Mouse (Mus musculus) MEL (cell line): ENCODE data around the gene Tbc1d1.

Source experiments
- CTCF ChIP-seq, 3 experiments: IDR thresholded peaks in 2 of 3; conservative IDR thresholded peaks in 1 of 3; 2 replicates each; pipeline ENCODE4 v1.5.1; 2011 to 2012; ENCODE audit warnings: low read length in 3 of 3, low read depth in 2 of 3, mild to moderate bottlenecking in 2 of 3, improper control_type of control experiment in 1 of 3, inconsistent platforms in 1 of 3, mixed read lengths in 1 of 3, moderate library complexity in 1 of 3; ENCODE audit not compliant: control insufficient read depth in 1 of 3, insufficient read depth in 1 of 3, poor library complexity in 1 of 3, severe bottlenecking in 1 of 3
- E2F4 ChIP-seq: IDR thresholded peaks from 2 replicates; pipeline ENCODE4 v1.6.1; 2011; ENCODE audit warnings: low read depth, low read length, improper control_type of control experiment, borderline replicate concordance
- HCFC1 ChIP-seq: IDR thresholded peaks from 2 replicates; pipeline ENCODE4 v1.6.1; 2012; ENCODE audit warnings: low read depth, mild to moderate bottlenecking, inconsistent platforms, low read length, improper control_type of control experiment, moderate library complexity
- MEF2A ChIP-seq: IDR thresholded peaks from 2 replicates; pipeline ENCODE4 v1.6.1; 2014; ENCODE audit warnings: low read depth, mild to moderate bottlenecking, inconsistent platforms, low read length, improper control_type of control experiment; ENCODE audit not compliant: poor library complexity, insufficient replicate concordance, severe bottlenecking; ENCODE audit errors: extremely low read depth
- MXI1 ChIP-seq: IDR thresholded peaks from 2 replicates; pipeline ENCODE4 v1.6.1; 2011; ENCODE audit warnings: mild to moderate bottlenecking, low read depth, low read length, improper control_type of control experiment
- NELFE ChIP-seq: IDR thresholded peaks from 2 replicates; pipeline ENCODE4 v1.6.1; 2011; ENCODE audit warnings: low read depth, low read length, improper control_type of control experiment
- NRF1 ChIP-seq: IDR thresholded peaks from 2 replicates; pipeline ENCODE4 v1.6.1; 2014; ENCODE audit warnings: low read depth, mild to moderate bottlenecking, inconsistent platforms, low read length, improper control_type of control experiment, moderate library complexity; ENCODE audit not compliant: poor library complexity, insufficient read depth, severe bottlenecking
- POLR2A ChIP-seq, 2 experiments: IDR thresholded peaks; 2 replicates each; pipeline ENCODE4 v1.6.1; 2011 to 2012; ENCODE audit warnings: low read length in 2 of 2, mild to moderate bottlenecking in 2 of 2, control low read depth in 1 of 2, improper control_type of control experiment in 1 of 2, low read depth in 1 of 2, moderate library complexity in 1 of 2; ENCODE audit not compliant: control insufficient read depth in 1 of 2, insufficient read depth in 1 of 2, poor library complexity in 1 of 2
- POLR2AphosphoS5 ChIP-seq: IDR thresholded peaks from 2 replicates; pipeline ENCODE4 v1.6.1; 2012; ENCODE audit warnings: low read depth, borderline replicate concordance, mild to moderate bottlenecking, inconsistent platforms, low read length, moderate library complexity, mixed read lengths
- USF1 ChIP-seq: IDR thresholded peaks from 2 replicates; pipeline ENCODE4 v1.6.1; 2014; ENCODE audit warnings: low read depth, mild to moderate bottlenecking, inconsistent platforms, low read length, improper control_type of control experiment, moderate library complexity
- USF2 ChIP-seq, 2 experiments: IDR thresholded peaks; 2 replicates each; pipeline ENCODE4 v1.6.1; 2011 to 2012; ENCODE audit warnings: improper control_type of control experiment in 2 of 2, low read length in 2 of 2, borderline replicate concordance in 1 of 2, inconsistent platforms in 1 of 2, low read depth in 1 of 2, mild to moderate bottlenecking in 1 of 2; ENCODE audit not compliant: insufficient read depth in 1 of 2
- ZKSCAN1 ChIP-seq: IDR thresholded peaks from 2 replicates; pipeline ENCODE4 v1.6.1; 2012; ENCODE audit warnings: low read depth, mild to moderate bottlenecking, inconsistent platforms, low read length, improper control_type of control experiment, moderate library complexity

DNA sequence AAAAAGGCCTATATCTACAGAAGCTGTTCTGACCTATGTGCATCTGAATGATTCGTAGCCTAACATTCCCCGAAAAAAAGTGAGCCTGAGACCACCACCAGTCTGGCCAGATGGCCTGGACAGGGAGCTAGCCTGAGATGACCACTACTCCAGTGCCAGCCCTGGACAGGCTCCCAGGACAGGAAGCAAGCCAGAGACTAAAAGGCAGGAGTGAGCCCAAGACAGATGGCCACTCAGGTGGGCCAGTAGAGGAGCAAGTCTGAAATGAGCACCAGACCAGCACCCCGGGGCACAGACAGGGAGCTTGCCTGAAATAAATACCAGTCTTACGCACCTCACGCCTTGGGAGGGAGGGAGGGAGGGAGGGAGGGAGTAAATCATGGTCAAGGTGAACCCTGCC is 11.8 kb upstream of the Tbc1d1 start:
- TF ChIP-seq POLR2A (IDR thresholded peaks at IDR 0.05; ENCODE audit: control insufficient read depth in 1 of 2, insufficient read depth in 1 of 2, low read depth in 1 of 2, low read length in 2 of 2, poor library complexity in 1 of 2), result no peak
- no peak for TF ChIP-seq USF1
- no peak for TF ChIP-seq NRF1
- no peak for TF ChIP-seq E2F4
- no peak for TF ChIP-seq HCFC1
- TF ChIP-seq USF2 (IDR thresholded peaks at IDR 0.05; ENCODE audit: borderline replicate concordance in 1 of 2, insufficient read depth in 1 of 2, low read depth in 1 of 2, low read length in 2 of 2), result no peak
- TF ChIP-seq MEF2A, result no peak
- no peak for TF ChIP-seq NELFE
- TF ChIP-seq POLR2AphosphoS5, result no peak
- no peak for TF ChIP-seq MXI1
- TF ChIP-seq CTCF (IDR thresholded peaks at IDR 0.05 in 2 of 3, conservative IDR thresholded peaks at IDR 0.05 in 1 of 3; ENCODE audit: control insufficient read depth in 1 of 3, insufficient read depth in 1 of 3, low read depth in 2 of 3, low read length in 3 of 3, poor library complexity in 1 of 3, severe bottlenecking in 1 of 3), result no peak
- TF ChIP-seq ZKSCAN1, result no peak
